Mouse (Mus musculus): ENCODE measurements around the gene Elavl3. TPM values are rescaled to one million over a fixed set of nuclear protein-coding genes. Genes with fewer than 3 reads are reported as not detected.
A peak's percentile ranks its signal among the peaks of the same experiment; 100 is the strongest.

Elavl3 gene
- polyA plus RNA-seq, 1 experiment from 2014 or later = 0.73 TPM

GRCm38 (mm10) chr9:22011055-22011454 lies 40.8 kb downstream of the Elavl3 start:
- Histone ChIP-seq H3K27me3 (ENCODE audit: control insufficient read depth, insufficient read depth, low read length) (no peaks in the 10 kb centered on the region), H3K9me3 (ENCODE audit: control insufficient read depth, low read length) (no peaks in the 10 kb centered on the region), H3K4me2 (replicated peaks; ENCODE audit: low read depth) (no peak overlapping the region), H3K36me3 (ENCODE audit: control insufficient read depth, insufficient read depth, low read length) (peaks cover 51% of the 10 kb centered on the region), H3K4me1 (replicated peaks; ENCODE audit: control insufficient read depth, insufficient read depth) (no peaks in the 10 kb centered on the region), H3K27ac (replicated peaks) (no peak overlapping the region), H3K4me3 (ENCODE audit: low read depth, low read length) (no peak overlapping the region), H3K9ac (ENCODE audit: low read length) (no peak overlapping the region)
- no peak for TF ChIP-seq EP300 (optimal IDR thresholded peaks at IDR 0.05)
- TF ChIP-seq CTCF (IDR thresholded peaks at IDR 0.05; ENCODE audit: low read depth) = no peak
- ATAC-seq (ENCODE audit: low FRiP score, low TSS enrichment) (no peak), DNase-seq (ENCODE audit: low spot score) (no peak)
- WGBS = 90% methylated on average over 5 of the region's 5 CpGs

GRCm38 (mm10) chr9:22004546-22004945 lies 47.3 kb downstream of the Elavl3 start:
- Histone ChIP-seq H3K4me2 (replicated peaks; ENCODE audit: low read depth) (no peak overlapping the region), H3K9ac (ENCODE audit: low read length) (no peak overlapping the region), H3K36me3 (ENCODE audit: control insufficient read depth, insufficient read depth, low read length) (peaks cover 19% of the 10 kb centered on the region), H3K27me3 (ENCODE audit: control insufficient read depth, insufficient read depth, low read length) (no peaks in the 10 kb centered on the region), H3K4me1 (replicated peaks; ENCODE audit: control insufficient read depth, insufficient read depth) (peaks cover 3% of the 10 kb centered on the region; the same call in 1 of the 2 replicates), H3K9me3 (ENCODE audit: control insufficient read depth, low read length) (no peaks in the 10 kb centered on the region), H3K27ac (replicated peaks) (no peak overlapping the region), H3K4me3 (ENCODE audit: low read depth, low read length) (no peak overlapping the region)
- TF ChIP-seq EP300 (optimal IDR thresholded peaks at IDR 0.05) (no peak), CTCF (IDR thresholded peaks at IDR 0.05; ENCODE audit: low read depth) (no peak)
- ATAC-seq (ENCODE audit: low FRiP score, low TSS enrichment) (no peak), DNase-seq (ENCODE audit: low spot score) (no peak)
- 78% methylated on average over 12 of the region's 12 CpGs for WGBS

GRCm38 (mm10) chr9:22003163-22003554 lies 48.7 kb downstream of the Elavl3 start:
- Histone ChIP-seq H3K27me3 (ENCODE audit: control insufficient read depth, insufficient read depth, low read length) (no peaks in the 10 kb centered on the region), H3K27ac (replicated peaks) (peak overlapping the region; percentile 67), H3K9ac (ENCODE audit: low read length) (peak overlapping the region; percentile 63), H3K4me3 (ENCODE audit: low read depth, low read length) (peak overlapping the region; percentile 66), H3K9me3 (ENCODE audit: control insufficient read depth, low read length) (no peaks in the 10 kb centered on the region), H3K4me2 (replicated peaks; ENCODE audit: low read depth) (peak overlapping the region; percentile 72), H3K36me3 (ENCODE audit: control insufficient read depth, insufficient read depth, low read length) (peaks cover 13% of the 10 kb centered on the region), H3K4me1 (replicated peaks; ENCODE audit: control insufficient read depth, insufficient read depth) (peaks cover 3% of the 10 kb centered on the region; the same call in 1 of the 2 replicates)
- TF ChIP-seq EP300 (optimal IDR thresholded peaks at IDR 0.05) (no peak), CTCF (IDR thresholded peaks at IDR 0.05; ENCODE audit: low read depth) (no peak)
- under 1% methylated on average over 18 of the region's 18 CpGs for WGBS
- no peak for DNase-seq (ENCODE audit: low spot score)
- peak; percentile 3; the same call in 1 of the 2 replicates for ATAC-seq (ENCODE audit: low FRiP score, low TSS enrichment)

GRCm38 (mm10) chr9:22002194-22003162 lies 49.3 kb downstream of the Elavl3 start, which contains the start of the genes Ccdc151 and Prkcsh:
Gene Ccdc151 (minus strand): TSS chr9:22002634.
Gene Prkcsh (plus strand): TSS chr9:22002806.
- WGBS = 6% methylated on average over 55 of the region's 57 CpGs
- H3K4me3 ChIP-seq (ENCODE audit: low read depth, low read length) = peak within 1 kb of the TSS; percentile 66
- TF ChIP-seq CTCF (IDR thresholded peaks at IDR 0.05; ENCODE audit: low read depth) (peak; percentile 5; the same call in 1 of the 2 replicates), EP300 (optimal IDR thresholded peaks at IDR 0.05) (no peak)
- peak within 1 kb of the TSS; percentile 72 for H3K4me2 ChIP-seq (replicated peaks; ENCODE audit: low read depth)
- peak; percentile 100 for ATAC-seq (ENCODE audit: low FRiP score, low TSS enrichment)
- peaks cover 3% of the 10 kb centered on the region; the same call in 1 of the 2 replicates for H3K4me1 ChIP-seq (replicated peaks; ENCODE audit: control insufficient read depth, insufficient read depth)
- H3K36me3 ChIP-seq (ENCODE audit: control insufficient read depth, insufficient read depth, low read length) = peaks cover 13% of the 10 kb centered on the region
- H3K9ac ChIP-seq (ENCODE audit: low read length) = peak within 1 kb of the TSS; percentile 63
- H3K9me3 ChIP-seq (ENCODE audit: control insufficient read depth, low read length) = no peaks in the 10 kb centered on the region
- peak within 1 kb of the TSS; percentile 67 for H3K27ac ChIP-seq (replicated peaks)
- no peaks in the 10 kb centered on the region for H3K27me3 ChIP-seq (ENCODE audit: control insufficient read depth, insufficient read depth, low read length)
- DNase-seq (ENCODE audit: low spot score) = peak; percentile 99

- 85% methylated on average over 4 of the region's 4 CpGs for WGBS
These were observed 50.2 kb downstream of the Elavl3 start for GRCm38 (mm10) chr9:22001633-22002032.

More at GRCm38 (mm10) chr9:22001633-22002032, 50.2 kb downstream of the Elavl3 start:
- ATAC-seq (ENCODE audit: low FRiP score, low TSS enrichment) (no peak), DNase-seq (ENCODE audit: low spot score) (no peak)
- Histone ChIP-seq H3K9me3 (ENCODE audit: control insufficient read depth, low read length) (no peaks in the 10 kb centered on the region), H3K27ac (replicated peaks) (no peak overlapping the region), H3K4me3 (ENCODE audit: low read depth, low read length) (no peak overlapping the region), H3K4me2 (replicated peaks; ENCODE audit: low read depth) (no peak overlapping the region), H3K4me1 (replicated peaks; ENCODE audit: control insufficient read depth, insufficient read depth) (peaks cover 3% of the 10 kb centered on the region; the same call in 1 of the 2 replicates), H3K9ac (ENCODE audit: low read length) (no peak overlapping the region), H3K36me3 (ENCODE audit: control insufficient read depth, insufficient read depth, low read length) (peaks cover 7% of the 10 kb centered on the region; the same call in 1 of the 2 replicates), H3K27me3 (ENCODE audit: control insufficient read depth, insufficient read depth, low read length) (no peaks in the 10 kb centered on the region)
- TF ChIP-seq EP300 (optimal IDR thresholded peaks at IDR 0.05) (no peak), CTCF (IDR thresholded peaks at IDR 0.05; ENCODE audit: low read depth) (no peak)

Measured in stomach, postnatal 0 days (tissue).